Mouse (Mus musculus) liver, embryonic 15.5 days (tissue): ENCODE measurements around the gene Lyzl6. TPM values are rescaled to one million over a fixed set of nuclear protein-coding genes. Genes with fewer than 3 reads are reported as not detected.

Experiments used
- ATAC-seq: fragments of 200-750 bp; cut with Nextera tagmentation; 2 replicates; pipeline ENCODE4 v1.8.0; 2017; ENCODE audit warnings: moderate number of reproducible peaks, mild to moderate bottlenecking, moderate library complexity; ENCODE audit not compliant: insufficient read depth
- H3K27ac ChIP-seq: fragments of 300-500 bp; sonication (generic); replicated peaks from 2 replicates; pipeline ENCODE4 v1.5.1; 2015; ENCODE audit warnings: mild to moderate bottlenecking, inconsistent platforms
- H3K27me3 ChIP-seq: fragments of 300-500 bp; sonication (generic); 2 replicates; pipeline ENCODE4 v1.6.1; 2015; ENCODE audit warnings: mild to moderate bottlenecking, inconsistent platforms
- H3K36me3 ChIP-seq: fragments of 300-500 bp; sonication (generic); replicated peaks from 2 replicates; pipeline ENCODE4 v1.6.1; 2015; ENCODE audit warnings: moderate library complexity, mild to moderate bottlenecking, inconsistent platforms
- H3K4me1 ChIP-seq: fragments of 300-500 bp; sonication (generic); replicated peaks from 2 replicates; pipeline ENCODE4 v1.6.1; 2015; ENCODE audit warnings: inconsistent platforms
- H3K4me2 ChIP-seq: fragments of 300-500 bp; sonication (generic); 2 replicates; pipeline ENCODE4 v1.6.1; 2015; ENCODE audit warnings: moderate library complexity, mild to moderate bottlenecking, inconsistent platforms
- H3K4me3 ChIP-seq: fragments of 300-500 bp; sonication (generic); replicated peaks from 2 replicates; pipeline ENCODE4 v1.5.1; 2015; ENCODE audit warnings: mild to moderate bottlenecking, inconsistent platforms
- H3K9ac ChIP-seq: fragments of 300-500 bp; sonication (generic); 2 replicates; pipeline ENCODE4 v1.6.1; 2015; ENCODE audit warnings: moderate library complexity, mild to moderate bottlenecking, inconsistent platforms
- H3K9me3 ChIP-seq: fragments of 300-500 bp; sonication (generic); replicated peaks from 2 replicates; pipeline ENCODE4 v1.6.1; 2016; ENCODE audit warnings: inconsistent platforms
- WGBS: fragments of 180-500 bp; shearing (Covaris S2); methylation state at CpG from one replicate; pipeline ENCODE4 v1.1.7; 2015; ENCODE audit warnings: mixed read lengths; ENCODE audit not compliant: insufficient replicate concordance; 5-methylcytosine and 5-hydroxymethylcytosine counted together
- polyA plus RNA-seq: library from polyadenylated mRNA; unstranded; fragments of >200 nt; fragmentation: Nextera tagmentation; extraction: Ambion mirVana; gene quantifications from 2 replicates; pipeline ENCODE4 v1.2.1, GENCODE M21; 2015

Lyzl6 gene
- polyA plus RNA-seq, 1 experiment from 2014 or later, result not detected

DNA sequence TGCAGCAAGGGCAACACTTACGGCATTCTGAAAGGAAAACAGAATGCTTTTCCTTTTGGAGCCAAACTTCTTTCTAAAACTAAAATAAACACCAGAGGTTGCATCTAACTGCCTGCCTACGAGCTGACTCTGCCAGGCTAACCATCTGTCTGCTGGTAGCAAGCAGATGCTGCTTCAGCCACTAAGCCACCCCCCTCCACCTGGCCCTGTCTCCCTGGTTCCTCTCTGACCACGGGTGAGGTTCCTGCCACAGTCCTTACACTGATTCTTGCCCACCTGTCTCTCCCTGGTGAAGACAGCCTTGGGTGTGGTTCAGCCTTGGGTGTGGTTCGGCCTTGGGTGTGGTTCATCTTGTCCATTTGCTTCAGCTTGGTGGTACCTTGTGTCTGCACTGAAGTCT is 23.2 kb upstream of the Lyzl6 start:
- ATAC-seq, result no peak
- Histone ChIP-seq H3K27me3 (peaks cover 6% of the 10 kb centered on the region), H3K4me2 (no peak overlapping the region), H3K4me3 (no peak overlapping the region), H3K27ac (no peak overlapping the region), H3K9ac (no peak overlapping the region), H3K36me3 (no peaks in the 10 kb centered on the region), H3K9me3 (no peaks in the 10 kb centered on the region), H3K4me1 (no peaks in the 10 kb centered on the region)
- 40% methylated on average over 4 of the region's 4 CpGs for WGBS

- Histone ChIP-seq H3K4me1 (no peaks in the 10 kb centered on the region), H3K4me2 (no peak overlapping the region), H3K9ac (no peak overlapping the region), H3K4me3 (no peak overlapping the region), H3K27ac (no peak overlapping the region), H3K9me3 (no peaks in the 10 kb centered on the region), H3K27me3 (peaks cover 10% of the 10 kb centered on the region), H3K36me3 (no peaks in the 10 kb centered on the region)
- ATAC-seq, result no peak
- 63% methylated on average over 7 of the region's 7 CpGs for WGBS
Measured at GRCm38 (mm10) chr11:103658189-103658588, 19.5 kb upstream of the Lyzl6 start.

GRCm38 (mm10) chr11:103656520-103656919 is 17.8 kb upstream of the Lyzl6 start:
- 9% methylated on average over 3 of the region's 3 CpGs for WGBS

DNA sequence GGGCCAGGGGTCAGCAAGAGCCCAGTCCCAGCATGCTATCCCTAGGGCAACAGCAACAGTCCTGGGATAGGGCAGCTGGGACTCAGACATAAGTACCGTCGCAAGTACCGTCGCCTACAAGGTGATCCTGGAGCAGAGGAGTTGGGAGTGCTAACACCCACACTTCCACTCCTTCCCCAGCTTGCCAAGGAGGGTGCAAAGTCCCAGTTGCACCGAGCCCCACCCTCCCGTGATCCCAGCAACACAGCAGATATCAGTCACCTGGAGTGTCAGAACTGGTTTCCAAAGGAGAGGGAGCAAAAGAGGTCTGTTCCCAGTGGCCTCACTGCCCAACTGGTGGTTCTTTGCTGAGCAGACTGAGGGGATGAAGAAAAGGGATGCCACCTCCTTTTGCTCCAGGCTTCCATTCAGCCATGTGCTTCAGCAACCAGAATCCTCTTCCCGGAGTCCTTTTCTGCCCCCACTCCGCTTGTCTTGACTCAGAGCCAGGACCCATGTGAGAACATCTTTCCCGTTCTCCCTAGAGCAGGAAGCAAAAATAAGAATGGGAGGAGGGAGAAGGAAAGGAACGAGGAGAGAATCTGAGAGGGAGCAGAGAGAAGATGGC is 14.8 kb upstream of the Lyzl6 start:
- Histone ChIP-seq H3K27ac (no peak overlapping the region), H3K4me1 (no peaks in the 10 kb centered on the region), H3K9ac (no peak overlapping the region), H3K36me3 (no peaks in the 10 kb centered on the region), H3K4me2 (no peak overlapping the region), H3K4me3 (no peak overlapping the region), H3K27me3 (peaks cover 57% of the 10 kb centered on the region), H3K9me3 (no peaks in the 10 kb centered on the region)
- WGBS, result 55% methylated on average over 10 of the region's 10 CpGs
- no peak for ATAC-seq

More at GRCm38 (mm10) chr11:103656520-103656919, 17.8 kb upstream of the Lyzl6 start:
- Histone ChIP-seq H3K9me3 (no peaks in the 10 kb centered on the region), H3K27me3 (peaks cover 26% of the 10 kb centered on the region), H3K4me3 (no peak overlapping the region), H3K4me1 (no peaks in the 10 kb centered on the region), H3K9ac (no peak overlapping the region), H3K36me3 (no peaks in the 10 kb centered on the region), H3K4me2 (no peak overlapping the region), H3K27ac (no peak overlapping the region)
- ATAC-seq, result no peak

- peaks cover 77% of the 10 kb centered on the region for H3K27me3 ChIP-seq
- no peak for ATAC-seq
Measured at GRCm38 (mm10) chr11:103651426-103651825, 12.7 kb upstream of the Lyzl6 start.

GRCm38 (mm10) chr11:103649983-103650493 is 11.3 kb upstream of the Lyzl6 start:
- WGBS, result 2% methylated on average over 37 of the region's 37 CpGs

More at GRCm38 (mm10) chr11:103651426-103651825, 12.7 kb upstream of the Lyzl6 start:
- H3K4me3 ChIP-seq, result no peak overlapping the region
- H3K27ac ChIP-seq, result no peak overlapping the region
- 60% methylated on average over 6 of the region's 6 CpGs for WGBS
- no peaks in the 10 kb centered on the region for H3K4me1 ChIP-seq
- no peak overlapping the region for H3K4me2 ChIP-seq
- no peaks in the 10 kb centered on the region for H3K36me3 ChIP-seq
- no peaks in the 10 kb centered on the region for H3K9me3 ChIP-seq
- no peak overlapping the region for H3K9ac ChIP-seq

GRCm38 (mm10) chr11:103649301-103649982 is 10.8 kb upstream of the Lyzl6 start, which contains the start of gene Rprml:
TSS of gene Rprml (plus strand) at chr11:103649570.
- no peak within 1 kb of the TSS for H3K27ac ChIP-seq
- no peaks in the 10 kb centered on the region for H3K36me3 ChIP-seq
- H3K9ac ChIP-seq, result no peak within 1 kb of the TSS
- H3K4me1 ChIP-seq, result no peaks in the 10 kb centered on the region
- H3K4me3 ChIP-seq, result peak within 1 kb of the TSS; percentile 12
- peak within 1 kb of the TSS; percentile 39 for H3K4me2 ChIP-seq
- H3K9me3 ChIP-seq, result no peaks in the 10 kb centered on the region
- peaks cover 78% of the 10 kb centered on the region for H3K27me3 ChIP-seq
- no peak for ATAC-seq
- 1% methylated on average over 70 of the region's 71 CpGs for WGBS

More at GRCm38 (mm10) chr11:103649983-103650493, 11.3 kb upstream of the Lyzl6 start:
- Histone ChIP-seq H3K36me3 (no peaks in the 10 kb centered on the region), H3K4me2 (peak overlapping the region; percentile 39; the same call in 1 of the 2 replicates), H3K4me1 (no peaks in the 10 kb centered on the region), H3K9me3 (no peaks in the 10 kb centered on the region), H3K27me3 (peaks cover 78% of the 10 kb centered on the region), H3K9ac (no peak overlapping the region), H3K27ac (no peak overlapping the region), H3K4me3 (no peak overlapping the region)
- ATAC-seq, result no peak

DNA sequence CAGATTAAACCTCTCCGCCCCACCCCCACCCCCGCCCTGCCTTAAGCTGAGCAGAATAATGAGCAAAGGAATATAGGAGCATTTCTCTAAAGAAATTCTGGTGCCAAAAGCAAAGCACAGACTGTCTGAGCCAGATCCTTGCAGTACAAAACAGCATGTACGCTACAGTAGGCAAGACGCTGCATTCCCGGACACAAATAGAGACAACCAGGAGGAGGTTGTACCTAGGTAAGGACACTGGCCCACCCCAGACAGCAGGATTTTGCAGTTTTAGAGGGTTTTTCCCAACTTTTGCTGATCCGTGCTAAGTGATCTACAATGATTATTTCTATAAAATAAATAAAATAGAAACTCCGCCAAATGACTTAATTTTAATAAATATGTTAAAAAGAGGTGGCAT is 10.0 kb upstream of the Lyzl6 start:
- Histone ChIP-seq H3K4me3 (no peak overlapping the region), H3K9ac (no peak overlapping the region), H3K4me2 (no peak overlapping the region), H3K36me3 (no peaks in the 10 kb centered on the region), H3K9me3 (no peaks in the 10 kb centered on the region), H3K27me3 (peaks cover 78% of the 10 kb centered on the region), H3K4me1 (no peaks in the 10 kb centered on the region), H3K27ac (no peak overlapping the region)
- ATAC-seq, result no peak
- WGBS, result 26% methylated on average over 7 of the region's 7 CpGs

DNA sequence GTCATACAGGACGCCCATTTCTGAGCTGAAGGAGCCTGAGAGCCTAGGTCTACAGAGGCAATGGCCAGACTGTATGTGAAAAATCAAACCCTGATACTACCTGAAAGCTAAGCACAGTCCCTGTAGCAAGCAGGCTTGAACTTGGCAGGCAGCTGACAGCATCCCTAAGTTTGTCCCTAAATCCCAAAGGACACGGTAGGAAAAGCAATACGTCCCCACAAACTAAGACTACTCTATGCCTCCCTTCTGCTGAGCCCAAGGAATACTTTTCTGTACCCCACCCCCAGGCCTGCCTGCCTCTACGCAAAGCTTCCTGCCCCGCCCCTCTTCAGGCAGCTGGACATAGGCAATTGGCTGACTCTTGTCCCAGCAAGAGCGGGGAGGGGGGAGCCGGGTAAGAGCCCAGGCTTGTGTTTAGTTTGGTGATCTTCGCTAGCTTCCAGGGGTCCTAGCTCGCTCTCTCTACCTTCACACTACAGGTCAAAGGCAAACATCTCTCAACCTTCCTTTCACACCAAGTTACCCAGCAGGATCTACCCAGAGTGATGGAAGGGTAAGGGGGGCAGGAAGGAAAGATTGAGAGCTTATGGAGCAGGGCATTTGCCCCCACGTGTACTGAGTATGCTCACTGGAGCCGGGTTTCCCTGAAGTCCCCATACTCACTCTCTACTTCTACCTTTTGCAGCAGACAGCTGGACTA is 9.4 kb upstream of the Lyzl6 start:
- Histone ChIP-seq H3K4me1 (no peaks in the 10 kb centered on the region), H3K27me3 (peaks cover 73% of the 10 kb centered on the region), H3K36me3 (no peaks in the 10 kb centered on the region), H3K27ac (no peak overlapping the region), H3K4me2 (no peak overlapping the region), H3K9ac (no peak overlapping the region), H3K9me3 (no peaks in the 10 kb centered on the region), H3K4me3 (no peak overlapping the region)
- no peak for ATAC-seq
- WGBS, result 8% methylated on average over 11 of the region's 11 CpGs

DNA sequence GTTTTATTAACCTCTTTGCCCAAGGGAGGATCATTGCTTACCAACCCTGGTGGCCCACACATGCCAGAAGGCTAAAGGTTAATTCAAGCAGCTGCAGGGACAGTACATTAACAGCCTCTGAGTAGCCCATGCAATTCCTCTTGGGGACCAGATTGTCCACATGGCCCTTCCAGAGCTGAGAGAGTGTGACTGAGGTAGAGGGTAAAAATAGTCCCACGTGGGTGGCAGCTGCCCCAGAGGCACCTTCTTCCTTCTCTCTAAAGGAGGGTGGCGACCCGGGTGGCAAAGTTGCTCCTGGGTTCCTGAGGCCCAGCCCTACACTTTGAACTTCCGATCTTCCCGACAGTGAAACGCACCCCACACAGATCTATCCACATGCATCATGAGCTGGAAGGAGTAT is 7.6 kb upstream of the Lyzl6 start:
- H3K9me3 ChIP-seq, result no peaks in the 10 kb centered on the region
- no peaks in the 10 kb centered on the region for H3K4me1 ChIP-seq
- H3K4me2 ChIP-seq, result no peak overlapping the region
- no peak overlapping the region for H3K9ac ChIP-seq
- WGBS, result 59% methylated on average over 6 of the region's 6 CpGs
- peaks cover 60% of the 10 kb centered on the region for H3K27me3 ChIP-seq
- no peaks in the 10 kb centered on the region for H3K36me3 ChIP-seq
- ATAC-seq, result no peak
- H3K4me3 ChIP-seq, result no peak overlapping the region
- no peak overlapping the region for H3K27ac ChIP-seq

DNA sequence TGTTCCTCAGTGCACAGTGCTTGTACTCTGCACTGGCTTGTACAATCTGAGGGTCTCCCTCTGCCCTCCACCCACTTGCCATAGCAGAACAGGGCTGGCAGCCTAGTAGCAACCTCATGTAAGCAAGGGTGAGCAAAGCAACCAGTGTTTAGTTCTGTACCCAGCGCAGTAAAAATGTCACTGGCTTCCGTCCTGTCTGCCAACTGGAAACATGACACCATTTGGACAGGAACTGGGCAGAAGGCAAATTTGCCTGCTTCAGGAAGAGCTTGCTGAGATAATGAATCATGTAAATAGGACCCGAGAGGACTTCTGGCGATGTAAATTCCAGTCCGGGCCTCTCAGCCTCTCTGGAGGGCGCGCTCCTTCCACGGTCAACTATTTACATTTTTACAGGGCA is 7.0 kb upstream of the Lyzl6 start:
- H3K27me3 ChIP-seq, result peaks cover 59% of the 10 kb centered on the region
- H3K9ac ChIP-seq, result no peak overlapping the region
- WGBS, result 50% methylated on average over 8 of the region's 8 CpGs
- no peak for ATAC-seq
- no peak overlapping the region for H3K4me3 ChIP-seq
- no peaks in the 10 kb centered on the region for H3K36me3 ChIP-seq
- H3K4me2 ChIP-seq, result no peak overlapping the region
- H3K27ac ChIP-seq, result no peak overlapping the region
- no peaks in the 10 kb centered on the region for H3K4me1 ChIP-seq
- no peaks in the 10 kb centered on the region for H3K9me3 ChIP-seq
